Mouse (Mus musculus) embryo, embryonic 10 days (tissue): ENCODE measurements at regions not wholly inside any gene's neighbourhood (a gene's known extent, or its start where the extent isn't known, plus 50 kb on each side); places are given as distances from the start of the nearest gene placed in this dataset.

Experiments
- DNase-seq: peaks from one replicate; pipeline ENCODE4 v3.0.0-alpha.2; 2015; ENCODE audit warnings: low spot score

DNA sequence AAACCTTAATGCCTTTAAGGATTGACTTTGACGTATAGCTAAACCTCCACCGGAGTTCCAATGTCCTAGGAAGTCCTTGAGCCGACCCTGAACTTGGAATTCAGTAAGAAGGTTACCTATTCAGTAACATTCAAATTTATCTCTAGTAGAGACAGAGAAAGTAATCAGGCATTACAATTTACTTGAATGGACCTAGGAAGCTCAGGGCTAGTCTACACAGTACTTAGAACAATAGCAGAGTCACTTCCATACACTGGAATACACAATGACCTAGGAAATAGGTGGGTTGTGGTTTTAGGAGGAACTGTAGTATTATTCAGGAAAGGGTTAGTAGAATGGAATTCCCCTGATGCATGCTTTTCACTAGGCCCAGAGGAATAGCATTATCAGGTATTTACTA, 179.2 kb upstream of the Tas2r134 start:
- no peak for DNase-seq

- DNase-seq, result no peak
These were observed 179.7 kb upstream of the Tas2r134 start for GRCm38 (mm10) chr2:51447616-51448015.

DNA sequence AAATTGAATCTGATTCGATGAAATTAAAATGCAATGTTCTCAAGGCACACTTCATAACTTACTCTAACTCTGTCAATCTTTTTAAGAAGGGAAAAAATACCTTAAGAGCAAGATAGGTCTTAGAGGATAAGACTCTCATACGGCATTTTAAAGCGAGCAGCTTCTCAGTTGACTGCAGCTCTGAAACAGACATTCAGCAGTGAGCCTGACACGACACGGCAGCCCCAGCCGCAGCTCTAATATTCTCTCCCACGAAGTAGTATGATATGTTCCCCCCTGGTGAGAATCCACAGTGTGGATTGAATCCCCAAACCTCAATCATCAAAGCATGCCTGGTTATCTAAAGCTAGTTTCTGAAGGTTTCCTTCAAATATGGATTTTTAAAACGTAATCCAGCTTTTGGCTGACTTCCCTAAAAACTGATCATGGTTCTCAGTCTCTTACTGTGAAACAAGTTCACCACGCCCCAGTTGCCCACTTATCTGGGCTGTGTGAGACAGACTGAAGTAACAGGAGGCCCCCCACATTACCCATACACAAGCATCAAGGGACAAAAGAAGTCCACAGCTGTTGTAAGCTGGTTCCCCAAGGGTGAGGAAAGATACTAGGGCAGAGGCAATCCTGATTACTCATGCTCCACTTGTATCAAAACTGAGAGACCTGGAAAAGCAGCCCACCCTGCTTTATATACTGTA, 182.8 kb upstream of the Tas2r134 start:
- no peak for DNase-seq

DNA sequence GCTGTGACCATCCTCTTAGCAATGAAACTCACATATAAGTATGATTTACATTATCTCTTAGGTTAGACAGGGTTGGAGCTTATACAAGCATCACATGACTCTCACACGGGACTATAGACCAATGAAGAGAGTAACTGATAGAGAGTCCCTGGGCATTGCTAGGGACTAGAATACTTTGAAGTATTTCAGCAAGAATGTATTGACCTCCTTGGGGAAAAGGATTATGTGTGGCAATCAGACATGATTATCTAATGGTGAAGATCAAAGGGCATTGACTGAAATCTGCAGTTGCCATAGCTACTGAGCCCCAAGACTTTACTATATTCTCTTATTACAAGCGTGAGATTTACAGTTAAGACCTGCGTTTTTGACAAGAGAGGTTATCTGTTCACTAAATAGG, 183.4 kb upstream of the Tas2r134 start:
- no peak for DNase-seq

GRCm38 (mm10) chr2:51439047-51439446, 188.3 kb upstream of the Tas2r134 start:
- no peak for DNase-seq

- peak; percentile 52 for DNase-seq
These were observed 190.7 kb upstream of the Tas2r134 start for GRCm38 (mm10) chr2:51436590-51436989.

DNA sequence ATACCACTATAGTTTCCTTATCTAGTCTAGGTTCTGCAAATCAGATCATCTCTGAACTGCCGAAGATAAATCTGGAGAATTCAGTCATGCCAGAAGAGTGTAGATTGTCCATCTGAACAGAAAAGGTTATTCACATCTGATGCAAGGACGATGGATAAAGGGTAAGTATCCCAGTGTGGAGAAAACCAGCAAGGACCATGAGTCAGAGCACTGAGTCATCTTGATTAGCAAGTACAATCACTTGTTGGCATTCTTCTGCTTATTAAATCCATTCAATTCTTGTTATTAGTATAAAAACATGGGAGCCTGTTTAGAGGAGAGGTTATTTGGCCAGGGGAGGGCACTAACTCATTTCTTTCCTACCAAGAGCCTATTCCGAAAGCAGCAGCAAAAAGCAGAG, 195.7 kb upstream of the Tas2r134 start:
- DNase-seq, result no peak

- DNase-seq, result no peak
These were observed 197.6 kb upstream of the Tas2r134 start for GRCm38 (mm10) chr2:51429716-51430115.

GRCm38 (mm10) chr2:51422442-51422841, 204.9 kb upstream of the Tas2r134 start:
- DNase-seq, result peak; percentile 81

DNA sequence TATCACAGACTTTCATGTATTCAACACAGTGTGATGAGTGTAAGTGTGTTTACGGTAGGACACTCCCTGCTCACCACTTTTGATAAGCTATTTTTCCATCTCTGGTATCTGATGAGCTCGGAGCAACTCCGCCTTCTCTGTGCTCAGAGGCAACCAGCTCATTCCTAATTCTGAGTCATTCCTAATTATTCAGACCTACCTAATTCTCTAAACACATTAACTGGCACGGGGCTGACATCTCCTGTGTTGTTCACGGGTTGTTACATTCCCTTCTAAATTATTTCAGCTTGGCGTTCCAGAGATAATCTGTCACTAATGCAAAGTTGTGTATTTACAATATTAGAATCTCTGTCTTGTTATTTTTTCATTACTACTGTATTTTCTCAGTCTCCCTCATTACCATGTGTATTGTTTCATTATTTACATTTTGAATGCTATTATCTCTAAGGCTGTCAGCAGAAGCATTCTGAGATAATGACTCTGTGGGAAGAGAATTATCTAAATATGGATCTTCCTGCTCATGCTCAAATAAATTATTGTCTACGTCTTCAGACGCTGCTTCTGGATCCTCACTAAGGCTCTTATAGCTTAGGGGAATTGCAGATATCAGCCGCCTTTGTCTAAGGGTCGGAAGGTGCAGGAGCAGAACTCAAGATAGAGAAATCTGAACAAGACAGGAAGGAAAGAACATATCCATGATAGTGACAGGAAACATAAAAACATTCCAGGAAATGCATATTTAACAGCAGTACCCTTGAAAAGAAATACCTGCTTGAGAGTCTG, 209.2 kb upstream of the Tas2r134 start:
- DNase-seq, result no peak

- DNase-seq, result no peak
These were observed 238.9 kb upstream of the Tas2r134 start for GRCm38 (mm10) chr2:51388390-51388789.

DNA sequence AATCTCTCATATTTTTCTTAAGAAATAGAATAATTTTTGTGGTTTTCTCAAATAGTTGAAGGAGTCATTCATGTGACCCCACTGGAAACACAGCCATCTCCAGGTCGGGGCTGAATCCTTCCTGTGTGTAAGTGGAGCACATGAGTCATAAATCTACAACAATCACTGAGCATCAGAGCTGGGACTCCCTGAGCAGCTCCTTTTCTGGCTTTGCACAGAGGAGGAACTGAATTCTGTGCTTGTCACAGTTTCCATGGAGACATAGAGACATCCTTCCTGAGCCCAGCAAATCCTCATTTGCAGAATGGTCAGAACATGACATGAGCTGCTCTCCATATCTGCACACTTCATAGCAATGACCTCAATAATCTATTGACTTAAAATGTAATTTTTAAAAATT, 238.2 kb upstream of the Rnd3 start:
- no peak for DNase-seq

DNA sequence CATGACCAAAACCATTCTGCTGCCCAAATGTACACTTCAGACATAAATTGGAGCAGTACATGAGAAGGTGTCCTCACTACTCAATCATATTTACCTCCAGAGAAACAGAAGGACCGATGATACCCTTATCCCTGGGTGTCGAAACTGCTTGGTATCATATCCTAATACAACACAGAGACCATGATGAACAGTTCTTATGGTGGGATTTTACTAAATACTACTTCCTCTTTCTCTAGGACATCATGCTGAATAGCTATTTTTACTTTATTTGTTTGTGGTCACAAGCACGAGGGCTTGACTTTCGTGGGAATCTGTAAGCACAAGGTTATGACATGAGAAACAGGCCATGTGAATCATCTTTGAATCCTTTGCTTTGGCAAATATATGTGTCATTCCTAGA, 227.7 kb upstream of the Rnd3 start:
- DNase-seq, result no peak

DNA sequence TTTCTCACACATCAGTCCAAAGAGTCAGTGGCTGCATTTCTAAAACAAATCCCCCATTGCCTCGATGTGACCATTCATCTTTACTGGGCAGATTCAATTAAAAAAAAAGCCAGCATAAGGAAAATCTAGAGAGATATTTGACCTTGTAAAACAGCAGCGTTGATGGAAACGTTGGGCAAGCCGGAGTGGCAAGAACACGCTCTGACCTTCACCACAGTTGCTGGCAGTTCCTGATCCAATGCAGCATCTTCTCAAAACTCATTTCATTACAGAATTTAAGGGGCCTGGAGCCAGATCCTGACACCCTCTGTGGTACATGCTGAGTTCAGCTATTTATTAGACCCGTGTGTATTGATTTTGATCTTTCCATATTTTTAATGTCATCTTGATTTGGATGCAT, 225.7 kb upstream of the Rnd3 start:
- no peak for DNase-seq

DNA sequence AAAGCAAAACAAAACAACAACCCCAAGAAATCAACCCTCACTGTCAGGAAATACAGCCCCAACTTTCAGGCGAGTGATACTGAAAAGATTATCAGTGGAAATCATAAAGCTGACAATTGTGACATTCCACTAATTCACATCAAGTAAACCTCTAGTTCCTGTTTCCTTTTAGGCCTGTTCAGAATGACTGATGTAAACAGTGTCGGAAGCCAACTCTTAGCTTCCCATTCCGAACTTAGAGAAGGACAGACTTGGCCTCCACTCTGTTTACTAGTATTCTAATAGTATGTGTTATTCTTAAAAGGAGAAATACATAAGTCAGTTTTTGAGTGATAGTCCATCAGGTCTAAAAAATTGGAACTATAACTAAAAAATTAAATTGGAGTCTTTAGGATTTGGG, 223.9 kb upstream of the Rnd3 start:
- DNase-seq, result no peak

DNA sequence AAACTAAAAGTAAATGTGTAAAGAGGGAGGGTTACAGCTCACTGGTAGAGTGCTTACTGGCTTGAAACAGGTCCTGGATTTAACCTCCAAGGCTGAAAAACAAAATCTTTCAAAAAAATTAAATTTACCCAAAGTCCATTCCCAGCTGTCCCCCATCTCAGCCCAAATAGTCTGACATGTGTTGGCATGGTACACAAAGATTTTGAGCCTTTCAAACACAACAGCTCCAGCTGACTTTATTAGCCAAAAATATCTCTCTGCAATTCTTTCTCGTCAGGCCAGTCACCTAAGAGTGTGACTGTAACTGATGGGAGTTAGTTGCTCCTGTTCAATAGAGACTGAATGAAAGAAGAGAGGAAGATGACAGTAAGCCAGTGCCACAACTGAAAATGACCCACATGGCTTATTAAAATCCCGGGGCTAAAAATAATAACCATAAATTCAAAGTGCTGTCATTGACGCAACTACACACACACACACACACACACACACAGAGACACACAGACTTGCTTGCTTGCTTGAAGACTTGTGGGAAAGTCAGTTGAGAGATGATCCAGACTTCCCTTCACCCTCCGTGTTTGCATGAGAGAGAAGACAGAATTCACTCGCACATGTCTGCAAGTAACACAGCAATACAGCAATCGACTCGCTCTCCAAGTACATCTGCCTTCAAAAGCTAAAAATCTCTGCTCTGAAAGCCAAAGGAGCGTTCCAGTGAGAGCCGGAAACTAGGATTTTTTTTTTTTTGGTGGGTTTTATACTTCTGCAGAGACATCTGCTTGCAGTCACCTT, 214.1 kb upstream of the Rnd3 start:
- DNase-seq, result no peak

DNA sequence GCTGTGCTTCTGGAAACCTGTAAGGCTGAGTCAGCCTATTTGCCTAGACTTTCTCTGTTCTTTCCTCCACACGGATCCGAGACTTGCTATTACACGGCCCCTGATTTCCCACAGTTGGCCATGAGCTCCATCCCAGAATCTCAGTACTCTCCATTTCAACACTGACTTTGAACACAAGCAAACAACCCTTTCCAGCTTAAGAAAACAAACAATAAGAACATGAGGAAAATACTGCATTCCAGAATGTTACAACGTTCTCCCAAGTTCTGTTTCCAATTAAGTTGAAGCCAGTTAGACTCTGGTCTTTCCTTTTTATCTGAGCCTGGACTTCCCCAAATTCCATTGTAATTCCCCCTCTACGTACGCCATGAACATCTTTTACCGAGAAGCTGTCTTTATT, 206.4 kb upstream of the Rnd3 start:
- peak; percentile 9 for DNase-seq

DNA sequence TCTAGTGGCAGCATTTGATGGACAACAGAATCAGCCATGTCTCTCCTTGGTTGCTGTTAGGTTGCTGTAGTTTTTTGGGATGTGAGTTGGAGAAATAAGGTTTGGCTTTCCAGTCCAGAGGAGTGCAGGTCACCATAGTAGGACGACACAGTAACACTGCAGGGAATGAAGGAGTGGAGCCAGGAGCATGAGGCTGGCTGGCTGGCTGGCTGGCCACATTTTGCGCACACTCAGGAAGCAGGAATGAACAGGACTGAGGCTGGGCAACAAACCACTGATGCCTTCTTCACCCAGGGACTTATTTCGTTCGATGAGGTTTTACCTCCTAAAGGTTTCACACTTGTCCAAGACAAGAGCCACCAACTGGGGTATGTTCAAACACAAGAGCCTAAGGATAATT, 205.9 kb upstream of the Rnd3 start:
- no peak for DNase-seq

DNA sequence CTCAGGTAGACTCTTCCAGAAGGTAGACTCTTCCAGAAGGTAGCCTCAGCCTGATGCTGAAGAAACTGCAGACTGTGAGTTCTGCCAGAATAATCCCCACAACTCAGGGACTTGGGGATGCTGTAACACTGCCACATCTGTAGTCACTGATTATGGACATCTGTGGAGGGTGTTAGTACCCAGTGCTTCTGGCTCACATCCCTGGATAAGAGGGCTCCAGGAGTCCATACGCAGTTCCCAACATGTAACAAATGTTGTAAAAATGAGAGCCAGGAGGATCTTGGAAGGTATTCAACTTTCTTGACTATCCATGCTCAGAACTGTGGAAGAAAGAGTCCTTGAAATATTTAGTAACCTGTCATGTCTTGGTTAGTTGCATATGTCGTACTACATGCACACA, 200.7 kb upstream of the Rnd3 start:
- no peak for DNase-seq

GRCm38 (mm10) chr2:51348774-51349173, 199.9 kb upstream of the Rnd3 start:
- DNase-seq, result no peak

GRCm38 (mm10) chr2:51347086-51347485, 198.2 kb upstream of the Rnd3 start:
- DNase-seq, result no peak

DNA sequence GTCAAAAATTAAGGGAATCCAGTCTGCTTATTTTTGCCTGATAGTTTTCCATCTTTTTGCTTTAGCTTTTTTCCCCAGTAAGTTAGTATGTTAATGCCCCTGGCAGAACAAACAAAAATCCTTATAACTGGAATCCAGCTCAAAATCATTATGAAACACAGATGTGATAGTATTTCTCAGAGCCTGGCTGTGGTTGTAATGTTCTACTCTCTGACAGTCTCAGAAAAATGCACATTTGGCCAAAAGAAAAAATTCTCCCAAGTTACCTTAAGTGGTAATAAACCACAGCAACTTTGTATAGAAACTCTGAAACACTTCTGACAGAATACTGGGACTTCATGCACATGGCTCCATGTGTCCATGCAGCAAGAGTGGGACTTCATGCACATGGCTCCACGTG, 193.5 kb upstream of the Rnd3 start:
- no peak for DNase-seq

DNA sequence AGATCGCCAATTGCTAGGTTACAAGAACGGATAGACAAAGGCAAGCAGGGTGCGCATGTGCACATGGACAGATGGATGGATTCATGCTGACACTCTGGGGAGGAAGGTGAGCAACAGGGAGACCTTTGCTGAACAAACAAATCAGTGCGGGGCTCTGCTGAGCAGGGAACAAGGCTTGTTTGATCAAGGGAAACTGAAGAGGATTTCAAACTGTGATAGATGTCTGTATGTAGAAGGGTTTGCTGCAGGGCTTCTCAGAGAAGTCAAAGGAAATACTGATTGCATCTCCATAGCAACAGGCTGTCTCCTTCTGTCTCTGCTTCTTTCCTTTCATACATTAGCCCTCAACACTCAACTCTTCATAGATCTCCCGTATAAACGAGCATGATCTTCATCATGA, 185.5 kb upstream of the Rnd3 start:
- DNase-seq, result peak; percentile 7
